Mouse (Mus musculus) C2C12 (cell line): Measurements from ENCODE around the gene Qtrt2.

Experiments
- CEBPB ChIP-seq: IDR thresholded peaks from one replicate; pipeline ENCODE4 v1.6.1; 2011; ENCODE audit warnings: low read depth, mild to moderate bottlenecking, control low read depth, moderate library complexity
- CTCF ChIP-seq: IDR thresholded peaks from one replicate; pipeline ENCODE4 v1.5.1; 2011; ENCODE audit not compliant: control insufficient read depth, insufficient read depth, insufficient read length
- FOSL1 ChIP-seq: IDR thresholded peaks from one replicate; pipeline ENCODE4 v1.8.0; 2011; ENCODE audit warnings: mild to moderate bottlenecking, low read length; ENCODE audit not compliant: poor library complexity, insufficient read depth, severe bottlenecking
- MAX ChIP-seq: IDR thresholded peaks from one replicate; pipeline ENCODE4 v1.6.1; 2011; ENCODE audit warnings: mild to moderate bottlenecking, control low read depth
- MYOG ChIP-seq: IDR thresholded peaks from one replicate; pipeline ENCODE4 v1.6.1; 2011; ENCODE audit not compliant: control insufficient read depth, insufficient read length; ENCODE audit errors: extremely low read depth
- USF1 ChIP-seq: IDR thresholded peaks from one replicate; pipeline ENCODE4 v1.6.1; 2011; ENCODE audit warnings: low read depth, mild to moderate bottlenecking, control low read depth, moderate library complexity

DNA sequence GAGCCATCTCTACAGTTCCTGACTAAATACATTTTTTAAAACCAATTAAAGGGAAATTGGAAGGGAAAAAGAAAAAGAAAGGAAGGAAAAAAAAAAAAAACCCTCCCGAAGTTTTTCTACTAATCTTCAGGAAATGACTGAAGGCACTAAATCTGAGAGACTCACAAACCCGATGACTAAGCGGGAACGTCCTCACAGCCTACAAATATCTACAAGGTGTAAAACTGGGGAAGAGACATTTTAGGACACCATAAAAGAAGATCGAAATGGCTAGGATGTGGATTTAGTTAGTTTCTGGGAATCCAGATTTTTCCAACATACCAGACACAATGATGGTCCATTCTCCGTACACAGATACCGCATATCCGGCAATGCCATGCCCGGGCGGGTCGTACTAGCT is 46.5 kb upstream of the Qtrt2 start:
- no peak for TF ChIP-seq CTCF
- no peak for TF ChIP-seq MAX
- no peak for TF ChIP-seq MYOG
- TF ChIP-seq FOSL1: no peak
- TF ChIP-seq CEBPB: no peak
- no peak for TF ChIP-seq USF1
